Mouse (Mus musculus) heart, adult 10 weeks (tissue): ENCODE results near the gene Olfr523. TPM values are rescaled to one million over a fixed set of nuclear protein-coding genes. Genes with fewer than 3 reads are reported as not detected.

Experiments used
- polyA plus RNA-seq: library from polyadenylated mRNA; stranded (reverse); fragments of 350-450 nt; fragmentation: Illumina TruSeq; extraction: RNeasy Lipid Tissue Mini Kit (QIAGEN cat#74804); gene quantifications from one replicate; pipeline ENCODE4 v1.2.3, GENCODE M21; 2014; ENCODE audit warnings: low read depth, low replicate concordance

The Olfr523 gene
- polyA plus RNA-seq = not detected

DNA sequence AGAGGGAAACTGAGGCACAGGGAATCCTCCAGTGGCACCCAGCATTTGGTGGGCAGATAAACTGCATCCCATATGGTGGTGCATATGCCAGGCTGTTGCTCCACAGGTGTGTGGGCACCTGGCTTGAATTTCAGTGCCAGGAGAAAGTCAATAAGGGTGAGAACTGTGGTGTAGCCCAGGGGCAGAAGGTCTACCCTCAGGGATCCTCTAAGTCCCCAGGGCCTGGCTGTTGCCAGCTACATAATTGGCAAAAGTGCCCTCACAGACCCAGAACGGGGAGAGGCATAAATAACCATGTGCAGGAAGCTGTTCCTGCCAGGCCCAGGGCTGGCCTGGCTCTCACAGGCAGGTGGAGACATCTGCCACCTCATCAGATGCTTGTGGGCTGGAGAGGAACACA, at the start of gene Olfr523:
TSS of gene Olfr523 (plus strand) at position 282 of the 400 bp plus-strand sequence.

DNA sequence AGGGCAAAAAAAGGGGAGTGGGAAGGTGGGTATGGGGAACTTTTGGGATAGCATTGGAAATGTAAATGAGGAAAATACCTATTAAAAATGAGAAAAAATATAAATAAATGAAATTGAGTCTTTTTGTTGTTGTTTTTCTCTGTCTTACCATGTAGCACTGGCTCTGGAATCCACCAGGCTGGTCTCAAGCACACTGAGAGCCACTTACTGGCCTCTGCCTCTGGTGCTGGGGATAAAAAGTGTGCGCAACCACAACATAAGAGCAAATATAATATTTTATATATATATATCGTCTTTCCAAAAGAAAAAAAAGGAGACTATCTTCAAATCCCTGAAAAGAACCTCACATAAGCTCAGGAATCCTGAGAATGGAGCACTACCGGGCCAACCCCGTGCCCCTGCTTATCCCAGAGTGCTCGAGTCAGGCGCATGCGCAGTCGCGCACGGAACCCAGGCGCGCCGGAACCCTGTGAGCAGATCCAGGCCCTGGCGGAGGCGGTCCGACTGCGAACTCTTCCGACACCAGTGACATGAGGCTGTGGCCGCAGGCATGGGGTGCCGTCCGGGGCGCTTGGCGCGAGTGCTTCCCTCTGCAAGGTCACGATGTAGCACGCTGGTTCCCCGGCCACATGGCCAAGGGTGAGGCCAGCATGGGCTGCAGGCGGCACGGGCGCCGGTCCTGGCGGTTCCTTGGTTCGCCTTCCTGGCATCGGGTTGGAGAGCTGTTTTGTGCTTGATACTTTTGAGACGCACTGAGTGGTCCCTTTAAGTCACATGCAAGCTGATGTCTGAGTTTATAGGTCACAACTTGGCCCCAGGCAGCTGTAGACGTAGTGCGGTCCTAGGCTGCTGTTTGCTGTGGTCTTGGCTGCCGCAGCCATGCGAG, 35.6 kb upstream of the Olfr523 start, which contains the start of gene Mtg1:
TSS of gene Mtg1 (plus strand) at position 430 of the 886 bp plus-strand sequence.

DNA sequence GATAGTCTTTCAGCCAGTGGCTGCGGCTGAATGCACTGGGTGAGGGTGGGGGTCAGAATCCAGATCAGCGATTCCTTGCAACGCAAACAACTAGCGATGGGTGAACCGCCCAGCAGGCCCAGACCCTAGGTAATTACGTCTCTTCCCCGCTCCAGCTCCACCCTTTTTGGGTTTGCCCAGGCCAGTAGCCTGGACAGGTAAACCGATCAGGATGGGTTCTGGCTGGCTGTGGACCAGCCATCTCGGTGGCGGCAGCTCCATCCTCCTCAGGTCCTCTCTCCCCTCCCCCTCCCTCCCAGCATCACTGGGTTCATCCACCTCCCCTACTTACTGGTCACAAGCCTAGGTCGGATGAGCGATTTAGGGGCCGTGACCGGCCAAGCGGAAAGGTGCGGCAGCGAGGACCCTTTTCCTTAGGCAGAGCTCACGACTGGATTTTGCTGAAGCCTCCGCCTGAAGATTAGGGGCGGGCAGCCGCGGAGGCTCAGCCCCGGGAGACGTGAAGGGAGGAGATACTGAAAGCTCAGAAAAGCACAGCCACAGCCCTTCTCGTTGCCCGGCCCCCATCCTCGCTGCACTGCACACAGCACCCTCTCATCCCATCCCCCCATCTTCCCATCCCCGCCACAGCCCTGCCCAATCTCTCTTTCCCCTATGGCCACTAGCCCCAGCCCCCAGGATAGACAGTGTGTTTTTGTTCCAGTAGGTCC, 18.6 kb upstream of the Olfr523 start, which contains the start of gene Sprn:
TSS of gene Sprn (minus strand) at position 660 of the 710 bp plus-strand sequence.

GRCm38 (mm10) chr7:140164664-140165063, 8.4 kb upstream of the Olfr523 start, which contains the start of gene Olfr522:
Gene Olfr522 (minus strand): TSS chr7:140164764.

DNA sequence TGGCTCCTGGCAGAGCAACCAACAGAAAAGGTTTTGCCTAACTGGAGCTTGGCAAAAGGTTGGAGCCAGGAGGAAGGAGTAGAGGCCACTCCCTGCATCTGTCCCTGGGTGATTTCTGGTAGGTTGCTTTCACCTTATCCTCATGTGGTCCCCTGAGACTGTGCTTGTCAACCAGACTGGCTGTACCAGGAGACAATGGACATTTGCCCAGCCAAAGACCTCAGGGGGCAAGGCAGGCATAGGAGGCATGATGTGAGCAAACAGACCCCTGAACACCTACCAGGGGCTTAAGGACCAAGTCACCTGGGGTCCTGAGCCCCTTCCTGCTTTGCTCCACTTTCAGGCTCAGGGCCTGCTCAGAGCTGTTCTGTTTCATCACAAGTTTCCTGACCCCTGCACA, 32.8 kb downstream of the Olfr523 start, which contains the start of gene Olfr524:
TSS of gene Olfr524 (minus strand) at position 101 of the 400 bp plus-strand sequence.

DNA sequence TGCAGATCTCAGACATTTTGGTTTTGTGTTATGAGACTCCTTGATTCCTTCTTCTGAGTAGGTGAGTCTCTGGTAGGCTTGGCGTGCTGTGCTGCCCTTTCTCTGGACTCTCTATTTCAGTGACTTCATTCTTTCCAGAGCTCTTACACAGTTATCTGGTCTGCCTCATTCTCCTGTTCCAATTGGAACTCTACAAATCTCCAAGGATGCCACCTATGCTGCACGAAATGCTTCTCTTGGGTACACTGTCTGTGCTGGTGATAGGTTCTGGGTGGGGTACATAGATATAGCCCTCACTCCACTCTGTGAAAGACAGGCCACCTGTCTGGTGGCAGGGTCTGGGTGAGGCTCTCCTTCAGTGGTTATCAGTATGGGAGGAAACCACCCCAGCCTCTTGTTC, 45.0 kb downstream of the Olfr523 start, which contains the start of gene Cd163l1:
TSS of gene Cd163l1 (plus strand) at position 301 of the 400 bp plus-strand sequence.

Other genes starting within 250 kb of the Olfr523 start
- gene Utf1, start 229.4 kb upstream of the Olfr523 start, polyA plus RNA-seq = not detected
- gene 6430531B16Rik, start 194.5 kb upstream of the Olfr523 start, polyA plus RNA-seq = not detected
- 1.9 TPM for gene Adam8, start 180.7 kb upstream of the Olfr523 start, polyA plus RNA-seq
- gene Zfp511, start 136.8 kb upstream of the Olfr523 start, polyA plus RNA-seq = 14.5 TPM
- gene Tubgcp2, start 136.5 kb upstream of the Olfr523 start, polyA plus RNA-seq = 20.2 TPM
- gene Msx3, start 124.1 kb upstream of the Olfr523 start, polyA plus RNA-seq = not detected
- not detected for gene Caly, start 90.7 kb upstream of the Olfr523 start, polyA plus RNA-seq
- not detected for gene Prap1, start 79.8 kb upstream of the Olfr523 start, polyA plus RNA-seq
- 85.6 TPM for gene Fuom, start 70.8 kb upstream of the Olfr523 start, polyA plus RNA-seq
- gene Paox, start 57.4 kb upstream of the Olfr523 start, polyA plus RNA-seq = 6.8 TPM
- 535 TPM for gene Echs1, start 56.7 kb upstream of the Olfr523 start, polyA plus RNA-seq
- gene Mtg1, start 35.7 kb upstream of the Olfr523 start, polyA plus RNA-seq = 41.4 TPM
- 0.63 TPM for gene Sprn, start 18.3 kb upstream of the Olfr523 start, polyA plus RNA-seq
- not detected for gene Olfr522, start 8.5 kb upstream of the Olfr523 start, polyA plus RNA-seq
- gene Olfr524, start 32.7 kb downstream of the Olfr523 start, polyA plus RNA-seq = not detected
- 0.13 TPM for gene Cd163l1, start 45.0 kb downstream of the Olfr523 start, polyA plus RNA-seq
- gene 5830411N06Rik, start 74.1 kb downstream of the Olfr523 start, polyA plus RNA-seq = not detected
- gene Olfr525, start 147.6 kb downstream of the Olfr523 start, polyA plus RNA-seq = not detected
- not detected for gene Olfr527, start 160.8 kb downstream of the Olfr523 start, polyA plus RNA-seq
- not detected for gene Olfr60, start 188.5 kb downstream of the Olfr523 start, polyA plus RNA-seq
- not detected for gene Olfr530, start 203.1 kb downstream of the Olfr523 start, polyA plus RNA-seq
- gene Olfr531, start 229.7 kb downstream of the Olfr523 start, polyA plus RNA-seq = not detected
- gene Olfr532, start 248.4 kb downstream of the Olfr523 start, polyA plus RNA-seq = not detected